Mouse (Mus musculus) lung, adult 2 months (tissue): ENCODE results near the gene Ttll11.

Experiments used
- CTCF ChIP-seq: fragments of 200-500 bp; IDR thresholded peaks from 2 replicates; pipeline ENCODE4 v1.5.1; 2011; ENCODE audit warnings: mild to moderate bottlenecking, low read length, control low read depth; ENCODE audit not compliant: insufficient read depth
- POLR2A ChIP-seq: fragments of 200-500 bp; IDR thresholded peaks from 2 replicates; pipeline ENCODE4 v1.6.1; 2011; ENCODE audit warnings: low read depth, mild to moderate bottlenecking, control low read depth, low read length, borderline replicate concordance; ENCODE audit errors: extremely low read depth

- TF ChIP-seq POLR2A (no peak), CTCF (no peak)
Observed at GRCm38 (mm10) chr2:35928133-35928532, 51.6 kb downstream of the Ttll11 start.
